Mouse (Mus musculus) heart, postnatal 25 days (tissue): Measurements from ENCODE around the gene Insyn1. TPM values are rescaled to one million over a fixed set of nuclear protein-coding genes. Genes with fewer than 3 reads are reported as not detected.

Experiments used
- DNase-seq: peaks from one replicate; pipeline ENCODE4 v3.0.0; 2022; ENCODE audit warnings: low spot score
- intact Hi-C: fragments of 180-260 bp; cut with DNase I; formaldehyde crosslinking; loops from one replicate; pipeline ENCODE4 v1.15.1; 2025
- total RNA-seq, 2 experiments: library from RNA; stranded (reverse); gene quantifications; 2 replicates each; pipeline ENCODE4 v1.2.3; 2021

The Insyn1 gene
- total RNA-seq, result 10 to 100 TPM; 14.9 to 15.4 TPM

GRCm38 (mm10) chr9:58487851-58488801 is at the start of gene Insyn1:
Insyn1 (plus strand) TSS chr9:58488603.
- DNase-seq, result peak; percentile 15

GRCm38 (mm10) chr9:58438921-58439396 is 49.4 kb upstream of the Insyn1 start:
- DNase-seq, result no peak
- intact Hi-C loops, result no loop called here

More at GRCm38 (mm10) chr9:58487851-58488801, at the start of gene Insyn1:
- intact Hi-C loops, result no loop called here

- DNase-seq, result peak; percentile 43
- intact Hi-C loops, result no loop called here
These were observed 48.3 kb upstream of the Insyn1 start for GRCm38 (mm10) chr9:58440100-58440499.

- peak; percentile 14 for DNase-seq
These were observed 47.8 kb upstream of the Insyn1 start for GRCm38 (mm10) chr9:58440614-58441013.

GRCm38 (mm10) chr9:58441351-58442104 is 46.9 kb upstream of the Insyn1 start:
- no peak for DNase-seq

More at GRCm38 (mm10) chr9:58440614-58441013, 47.8 kb upstream of the Insyn1 start:
- intact Hi-C loops, result no loop called here

GRCm38 (mm10) chr9:58442105-58443010 is 46.0 kb upstream of the Insyn1 start:
- intact Hi-C loops, result no loop called here
- DNase-seq, result no peak

More at GRCm38 (mm10) chr9:58441351-58442104, 46.9 kb upstream of the Insyn1 start:
- intact Hi-C loops, result no loop called here

- intact Hi-C loops, result no loop called here
- no peak for DNase-seq
These were observed 45.3 kb upstream of the Insyn1 start for GRCm38 (mm10) chr9:58443061-58443460.

GRCm38 (mm10) chr9:58446829-58447228 is 41.6 kb upstream of the Insyn1 start:
- DNase-seq, result no peak
- intact Hi-C loops, result no loop called here

GRCm38 (mm10) chr9:58447997-58448595 is 40.3 kb upstream of the Insyn1 start:
- intact Hi-C loops, result no loop called here
- DNase-seq, result no peak

- DNase-seq, result no peak
- intact Hi-C loops, result no loop called here
These were observed 38.9 kb upstream of the Insyn1 start for GRCm38 (mm10) chr9:58449526-58449925.

GRCm38 (mm10) chr9:58453791-58454378 is 34.5 kb upstream of the Insyn1 start:
- intact Hi-C loops, result no loop called here
- DNase-seq, result no peak

- no peak for DNase-seq
- intact Hi-C loops, result loop anchor here (5.0 kb wide), 1 partner anchor 43 kb away; no protein-coding TSS in a partner anchor
These were observed 33.5 kb upstream of the Insyn1 start for GRCm38 (mm10) chr9:58454886-58455285.

- DNase-seq, result no peak
- intact Hi-C loops, result loop anchor here (5.0 kb wide), 1 partner anchor 43 kb away; no protein-coding TSS in a partner anchor
These were observed 32.6 kb upstream of the Insyn1 start for GRCm38 (mm10) chr9:58455798-58456197.

GRCm38 (mm10) chr9:58457481-58457955 is 30.9 kb upstream of the Insyn1 start:
- intact Hi-C loops, result loop anchor here (5.0 kb wide), 1 partner anchor 45 kb away; no protein-coding TSS in a partner anchor
- no peak for DNase-seq

- intact Hi-C loops, result loop anchor here (5.0 kb wide), 1 partner anchor 46 kb away; no protein-coding TSS in a partner anchor
- no peak for DNase-seq
These were observed 30.1 kb upstream of the Insyn1 start for GRCm38 (mm10) chr9:58458341-58458740.

- no peak for DNase-seq
- intact Hi-C loops, result loop anchor here (5.0 kb wide), 1 partner anchor 47 kb away; no protein-coding TSS in a partner anchor
These were observed 29.4 kb upstream of the Insyn1 start for GRCm38 (mm10) chr9:58458856-58459553.

GRCm38 (mm10) chr9:58467345-58468025 is 20.9 kb upstream of the Insyn1 start:
- intact Hi-C loops, result no loop called here

More at GRCm38 (mm10) chr9:58467345-58468025, 20.9 kb upstream of the Insyn1 start:
- no peak for DNase-seq
